Mouse (Mus musculus) myocyte (in vitro differentiated cells): ENCODE measurements around the gene Cyp2s1.

Experiments used
- CEBPB ChIP-seq: IDR thresholded peaks from 2 replicates; pipeline ENCODE4 v1.6.1; 2011; ENCODE audit warnings: mild to moderate bottlenecking, moderate library complexity; ENCODE audit not compliant: poor library complexity, insufficient read depth, severe bottlenecking
- E2F4 ChIP-seq: IDR thresholded peaks from one replicate; pipeline ENCODE4 v1.6.1; 2011; ENCODE audit warnings: mild to moderate bottlenecking, control low read depth, moderate library complexity; ENCODE audit not compliant: insufficient read depth
- MAX ChIP-seq: IDR thresholded peaks from one replicate; pipeline ENCODE4 v1.6.1; 2011; ENCODE audit warnings: low read depth, mild to moderate bottlenecking, control low read depth
- MYOG ChIP-seq, 3 experiments: IDR thresholded peaks; one replicate each; pipeline ENCODE4 v1.6.1; 2011; ENCODE audit warnings: control low read depth in 2 of 3, low read depth in 2 of 3, mild to moderate bottlenecking in 2 of 3; ENCODE audit not compliant: insufficient read length in 2 of 3, control insufficient read depth in 1 of 3, insufficient read depth in 1 of 3
- POLR2A ChIP-seq: IDR thresholded peaks from one replicate; pipeline ENCODE4 v1.6.1; 2011; ENCODE audit warnings: low read depth, mild to moderate bottlenecking, control low read depth, moderate library complexity; ENCODE audit not compliant: insufficient read length
- POLR2AphosphoS2 ChIP-seq: IDR thresholded peaks from one replicate; pipeline ENCODE4 v1.6.1; 2011; ENCODE audit warnings: low read depth, control low read depth; ENCODE audit not compliant: insufficient read length
- SRF ChIP-seq: IDR thresholded peaks from one replicate; pipeline ENCODE4 v1.6.1; 2011; ENCODE audit warnings: low read depth; ENCODE audit not compliant: control insufficient read depth, insufficient read length

DNA sequence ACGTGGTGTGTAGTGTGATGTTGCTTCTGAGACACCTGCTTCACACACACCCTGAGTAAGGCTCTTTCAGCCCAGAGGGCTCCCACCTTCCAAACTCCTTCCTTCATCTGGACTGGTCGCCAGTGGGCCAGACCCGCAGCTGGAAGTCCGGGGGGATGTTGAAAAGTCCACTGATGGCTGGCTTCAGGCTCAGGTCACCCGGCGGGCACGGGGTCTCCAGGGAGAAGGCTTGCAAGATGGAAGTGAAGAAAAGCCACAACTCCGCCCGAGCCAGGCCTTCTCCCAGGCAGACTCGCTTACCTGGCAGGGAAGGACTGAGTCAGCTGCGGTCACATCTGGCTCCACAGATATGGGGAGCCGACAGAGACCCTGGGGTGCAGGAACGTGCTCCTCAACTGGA lies 13.3 kb downstream of the Cyp2s1 start:
- no peak for TF ChIP-seq MAX
- no peak for TF ChIP-seq POLR2A
- TF ChIP-seq MYOG (IDR thresholded peaks at IDR 0.05; ENCODE audit: control insufficient read depth in 1 of 3, insufficient read depth in 1 of 3, insufficient read length in 2 of 3, low read depth in 2 of 3) = no peak
- TF ChIP-seq E2F4 = no peak
- TF ChIP-seq SRF = no peak
- TF ChIP-seq CEBPB = no peak
- TF ChIP-seq POLR2AphosphoS2 = no peak
